Mouse (Mus musculus) cerebellum, adult 2 months (tissue): ENCODE results near the gene Ncor2. TPM values are rescaled to one million over a fixed set of nuclear protein-coding genes. Genes with fewer than 3 reads are reported as not detected.
A peak's percentile ranks its signal among the peaks of the same experiment; 100 is the strongest.

Experiments used
- DNase-seq, 2 experiments: peaks; one replicate each; pipeline ENCODE4 v3.0.0; 2021
- H3K27ac ChIP-seq: fragments of 200-500 bp; 2 replicates; pipeline ENCODE4 v1.5.1; 2012; ENCODE audit warnings: low read length, control low read depth, inconsistent platforms; ENCODE audit not compliant: insufficient read depth
- H3K27me3 ChIP-seq: fragments of 200-500 bp; 2 replicates; pipeline ENCODE4 v1.6.1; 2012; ENCODE audit warnings: inconsistent platforms, mild to moderate bottlenecking, low read length, moderate library complexity; ENCODE audit not compliant: control insufficient read depth, insufficient read depth
- H3K4me1 ChIP-seq: fragments of 200-500 bp; 2 replicates; pipeline ENCODE4 v1.6.1; 2011; ENCODE audit warnings: low read length; ENCODE audit not compliant: control insufficient read depth, insufficient read depth
- H3K4me3 ChIP-seq: fragments of 200-500 bp; replicated peaks from 2 replicates; pipeline ENCODE3; 2011; ENCODE audit warnings: mild to moderate bottlenecking, low read depth, low read length, control low read depth; ENCODE audit not compliant: insufficient read depth
- CTCF ChIP-seq: fragments of 200-500 bp; IDR thresholded peaks from 2 replicates; pipeline ENCODE4 v1.5.1; 2011; ENCODE audit warnings: low read depth, mild to moderate bottlenecking, control low read depth, low read length, moderate library complexity, borderline replicate concordance; ENCODE audit not compliant: insufficient read depth
- POLR2A ChIP-seq: fragments of 200-500 bp; IDR thresholded peaks from 2 replicates; pipeline ENCODE4 v1.6.1; 2011; ENCODE audit warnings: low read length, control low read depth, borderline replicate concordance; ENCODE audit not compliant: insufficient read depth
- WGBS: fragments of 180-500 bp; shearing (Covaris S2); methylation state at CpG from one replicate; pipeline ENCODE4 v1.1.7; 2018; 5-methylcytosine and 5-hydroxymethylcytosine counted together
- polyA plus RNA-seq: library from polyadenylated mRNA; depleted of rRNA; stranded (reverse); fragments of >200 nt; gene quantifications from 2 replicates; pipeline ENCODE4 v1.2.3, GENCODE M21; 2012

Gene Ncor2
- polyA plus RNA-seq, 1 experiment = 93.2 TPM

GRCm38 (mm10) chr5:125154178-125154577, 24.8 kb downstream of the Ncor2 start:
- WGBS = 73% methylated on average over 5 of the region's 5 CpGs
- Histone ChIP-seq H3K27me3 (no peaks in the 10 kb centered on the region), H3K4me1 (peaks cover 90% of the 10 kb centered on the region), H3K27ac (no peak overlapping the region), H3K4me3 (no peak overlapping the region)
- DNase-seq = no peak
- TF ChIP-seq CTCF (no peak), POLR2A (no peak)

GRCm38 (mm10) chr5:125153201-125153816, 25.7 kb downstream of the Ncor2 start:
- WGBS = 89% methylated on average over 11 of the region's 11 CpGs
- no peak for TF ChIP-seq CTCF
- no peak for TF ChIP-seq POLR2A
- Histone ChIP-seq H3K27me3 (no peaks in the 10 kb centered on the region), H3K4me1 (peaks cover 92% of the 10 kb centered on the region), H3K4me3 (no peak overlapping the region), H3K27ac (no peak overlapping the region)
- no peak for DNase-seq

- TF ChIP-seq CTCF = no peak
- no peak for TF ChIP-seq POLR2A
- no peak for DNase-seq
- no peak overlapping the region for H3K27ac ChIP-seq
These were observed 27.0 kb downstream of the Ncor2 start for GRCm38 (mm10) chr5:125151872-125152534.

GRCm38 (mm10) chr5:125150951-125151564, 28.0 kb downstream of the Ncor2 start:
- H3K4me1 ChIP-seq = peaks cover 91% of the 10 kb centered on the region

More at GRCm38 (mm10) chr5:125151872-125152534, 27.0 kb downstream of the Ncor2 start:
- 59% methylated on average over 17 of the region's 17 CpGs for WGBS
- Histone ChIP-seq H3K4me3 (no peak overlapping the region), H3K4me1 (peaks cover 92% of the 10 kb centered on the region), H3K27me3 (no peaks in the 10 kb centered on the region)

GRCm38 (mm10) chr5:125149142-125149541, 29.9 kb downstream of the Ncor2 start:
- no peak overlapping the region for H3K27ac ChIP-seq
- peaks cover 80% of the 10 kb centered on the region for H3K4me1 ChIP-seq
- H3K27me3 ChIP-seq = no peaks in the 10 kb centered on the region
- 31% methylated on average over 17 of the region's 17 CpGs for WGBS
- H3K4me3 ChIP-seq = no peak overlapping the region
- no peak for TF ChIP-seq POLR2A
- TF ChIP-seq CTCF = no peak
- peak in 1 of 2 experiments; percentile 44 for DNase-seq

More at GRCm38 (mm10) chr5:125150951-125151564, 28.0 kb downstream of the Ncor2 start:
- TF ChIP-seq POLR2A (no peak), CTCF (no peak)
- no peaks in the 10 kb centered on the region for H3K27me3 ChIP-seq
- 36% methylated on average over 10 of the region's 10 CpGs for WGBS
- no peak overlapping the region for H3K27ac ChIP-seq
- peak in 1 of 2 experiments; percentile 51 for DNase-seq
- no peak overlapping the region for H3K4me3 ChIP-seq

GRCm38 (mm10) chr5:125148686-125149085, 30.3 kb downstream of the Ncor2 start:
- no peak overlapping the region for H3K4me3 ChIP-seq
- no peak for TF ChIP-seq POLR2A
- TF ChIP-seq CTCF = no peak
- peak in 1 of 2 experiments; percentile 69 for DNase-seq
- no peak overlapping the region for H3K27ac ChIP-seq
- H3K27me3 ChIP-seq = no peaks in the 10 kb centered on the region
- H3K4me1 ChIP-seq = peaks cover 76% of the 10 kb centered on the region
- 6% methylated on average over 5 of the region's 5 CpGs for WGBS

- WGBS = 33% methylated on average over 10 of the region's 10 CpGs
- H3K4me1 ChIP-seq = peaks cover 76% of the 10 kb centered on the region
- no peak overlapping the region for H3K27ac ChIP-seq
- H3K27me3 ChIP-seq = no peaks in the 10 kb centered on the region
- DNase-seq = no peak
- no peak overlapping the region for H3K4me3 ChIP-seq
- TF ChIP-seq CTCF (no peak; the same call in 1 of the 2 replicates), POLR2A (no peak)
These were observed 30.8 kb downstream of the Ncor2 start for GRCm38 (mm10) chr5:125148173-125148572.

- TF ChIP-seq POLR2A (no peak), CTCF (no peak)
- Histone ChIP-seq H3K4me1 (peaks cover 75% of the 10 kb centered on the region), H3K27ac (no peak overlapping the region), H3K27me3 (no peaks in the 10 kb centered on the region), H3K4me3 (no peak overlapping the region)
- WGBS = 92% methylated on average over 5 of the region's 5 CpGs
- no peak for DNase-seq
These were observed 31.9 kb downstream of the Ncor2 start for GRCm38 (mm10) chr5:125147124-125147523.
